ENCODE assay signal across 21 mouse cellular contexts in genomic region chr14:97742785-97743184, GRCm38 (mm10).
DNase-seq lines count a peak whose midpoint lies in the region; ATAC-seq and TF ChIP-seq lines count a peak whose summit lies in the region.
"Had no signal": no experiment of that assay in that cellular context is flagged by ENCODE, and none has a peak within 500 bp of the region (broad histone marks: within the 10 kb centered on the region; RNA-seq: fewer than 3 reads in every experiment).

No protein-coding gene starts in this region.

- no peak overlapping the region for H3K9ac ChIP-seq in lung, embryonic 14.5 days
- no peak overlapping the region for H3K9ac ChIP-seq in lung, embryonic 16.5 days (ENCODE audit: low read length)
- H3K9ac ChIP-seq: embryonic facial prominence, embryonic 13.5 days; embryonic facial prominence, embryonic 15.5 days; forebrain, embryonic 12.5 days had no signal

- no peak overlapping the region for H3K4me3 ChIP-seq in lung, embryonic 14.5 days (ENCODE audit: low read depth, low read length)
- no peak overlapping the region for H3K4me3 ChIP-seq in lung, embryonic 16.5 days (ENCODE audit: low read length)
- H3K4me3 ChIP-seq: embryonic facial prominence, embryonic 13.5 days; embryonic facial prominence, embryonic 15.5 days; erythroblast, embryonic 14.5 days; forebrain, embryonic 10.5 days; forebrain, embryonic 12.5 days had no signal

- H3K4me2 ChIP-seq in lung, embryonic 14.5 days = no peak overlapping the region
- no peak overlapping the region for H3K4me2 ChIP-seq in lung, embryonic 16.5 days (ENCODE audit: low read depth, low read length)
- H3K4me2 ChIP-seq: embryonic facial prominence, embryonic 13.5 days; embryonic facial prominence, embryonic 15.5 days; forebrain, embryonic 12.5 days had no signal

- no peaks in the 10 kb centered on the region for H3K36me3 ChIP-seq in lung, embryonic 14.5 days (ENCODE audit: insufficient read depth)
- no peaks in the 10 kb centered on the region for H3K36me3 ChIP-seq in lung, embryonic 16.5 days (ENCODE audit: control insufficient read depth, insufficient read depth, low read length)
- H3K36me3 ChIP-seq: embryonic facial prominence, embryonic 13.5 days; embryonic facial prominence, embryonic 15.5 days; forebrain, embryonic 10.5 days; forebrain, embryonic 12.5 days had no signal

- peak; percentile 72 for DNase-seq in lung, embryonic 14.5 days
- no peak for DNase-seq in lung, postnatal 4 days
- DNase-seq in lung, postnatal 10 days = no peak
- DNase-seq: adrenal gland, adult 2 months; adrenal gland, postnatal 10 days; adrenal gland, postnatal 25 days; cerebellum, adult 11 months; cerebellum, adult 18-20 months; cerebellum, adult 8-10 months; cerebellum, adult 9-11 months; cerebellum, postnatal 14 days; cerebellum, postnatal 36 days; embryo, embryonic 11 days had no signal

- no peak for TF ChIP-seq CTCF in lung, embryonic 14.5 days (IDR thresholded peaks at IDR 0.05; ENCODE audit: low read depth)

- 37% methylated on average over 4 of the region's 4 CpGs for WGBS in lung, embryonic 14.5 days
- 46% methylated on average over 4 of the region's 4 CpGs for WGBS in lung, embryonic 16.5 days

- ATAC-seq in lung, embryonic 14.5 days (ENCODE audit: insufficient read depth) = no peak
- ATAC-seq in lung, embryonic 16.5 days (ENCODE audit: low read depth) = peak; percentile 69; the same call in 1 of the 2 replicates
- ATAC-seq: forebrain, embryonic 14.5 days; forebrain, embryonic 16.5 days had no signal

- H3K9me3 ChIP-seq in lung, embryonic 14.5 days (ENCODE audit: low read depth, low read length) = no peaks in the 10 kb centered on the region
- no peaks in the 10 kb centered on the region for H3K9me3 ChIP-seq in lung, embryonic 16.5 days (ENCODE audit: control insufficient read depth, low read length)
- H3K9me3 ChIP-seq: embryonic facial prominence, embryonic 13.5 days; embryonic facial prominence, embryonic 15.5 days; forebrain, embryonic 10.5 days; forebrain, embryonic 12.5 days had no signal

- no peaks in the 10 kb centered on the region for H3K4me1 ChIP-seq in lung, embryonic 14.5 days (ENCODE audit: insufficient read depth)
- no peaks in the 10 kb centered on the region for H3K4me1 ChIP-seq in lung, embryonic 16.5 days (replicated peaks; ENCODE audit: control insufficient read depth, insufficient read depth, low read length)
- H3K4me1 ChIP-seq: embryonic facial prominence, embryonic 13.5 days; embryonic facial prominence, embryonic 15.5 days; forebrain, embryonic 10.5 days; forebrain, embryonic 12.5 days had no signal

- no peak overlapping the region for H3K27ac ChIP-seq in lung, embryonic 14.5 days (ENCODE audit: low read depth)
- no peak overlapping the region for H3K27ac ChIP-seq in lung, embryonic 16.5 days (ENCODE audit: low read length)
- H3K27ac ChIP-seq: embryonic facial prominence, embryonic 13.5 days; embryonic facial prominence, embryonic 15.5 days; forebrain, embryonic 10.5 days; forebrain, embryonic 12.5 days had no signal

- H3K27me3 ChIP-seq in lung, embryonic 14.5 days (ENCODE audit: insufficient read depth, low read length) = no peaks in the 10 kb centered on the region
- no peaks in the 10 kb centered on the region for H3K27me3 ChIP-seq in lung, embryonic 16.5 days (ENCODE audit: control insufficient read depth, insufficient read depth, low read depth, low read length)
- H3K27me3 ChIP-seq: embryonic facial prominence, embryonic 13.5 days; embryonic facial prominence, embryonic 15.5 days; forebrain, embryonic 12.5 days had no signal
